Mouse (Mus musculus) adrenal gland, postnatal 4 days (tissue): Measurements from ENCODE around the gene Clasp1. TPM values are rescaled to one million over a fixed set of nuclear protein-coding genes. Genes with fewer than 3 reads are reported as not detected.

Experiments used
- DNase-seq, 2 experiments: peaks; one replicate each; pipeline ENCODE4 v3.0.0; 2021 to 2022; ENCODE audit warnings: low spot score in 2 of 2, mixed read lengths in 2 of 2
- long read RNA-seq, 2 experiments: library from polyadenylated mRNA; stranded (forward); transcript quantifications; one replicate each; pipeline ENCODE4 v2.0.0; 2021
- total RNA-seq, 2 experiments: library from RNA; stranded (reverse); gene quantifications; 2 replicates each; pipeline ENCODE4 v1.2.3; 2021

Clasp1 gene
- total RNA-seq = 10 to 100 TPM; 61.6 to 74.2 TPM
- long read RNA-seq, experiment 1, full-length matches to known transcripts = 1 of 1 reads
- long read RNA-seq, experiment 1, partial matches to known transcripts = 0 of 1 reads
- long read RNA-seq, experiment 1, other reads (novel, unspliced or antisense) = 0 of 1 reads
- long read RNA-seq, experiment 2, full-length matches to known transcripts = 4 of 9 reads
- long read RNA-seq, experiment 2, partial matches to known transcripts = 4 of 9 reads
- long read RNA-seq, experiment 2, other reads (novel, unspliced or antisense) = 1 of 9 reads

- DNase-seq = peak; percentile 83 to 86
Measured at GRCm38 (mm10) chr1:118388757-118389453, at the start of gene Clasp1. Gene Clasp1 (plus strand): TSS chr1:118389058.

GRCm38 (mm10) chr1:118343649-118344435, 45.0 kb upstream of the Clasp1 start:
- no peak for DNase-seq

- no peak for DNase-seq
Measured at GRCm38 (mm10) chr1:118349922-118350321, 38.9 kb upstream of the Clasp1 start.

- no peak for DNase-seq
Measured at GRCm38 (mm10) chr1:118359071-118359761, 29.6 kb upstream of the Clasp1 start.

- DNase-seq = no peak
Measured at GRCm38 (mm10) chr1:118367970-118368369, 20.9 kb upstream of the Clasp1 start.

GRCm38 (mm10) chr1:118368721-118369461, 20.0 kb upstream of the Clasp1 start:
- no peak for DNase-seq

- DNase-seq = no peak
Measured at GRCm38 (mm10) chr1:118377784-118378183, 11.1 kb upstream of the Clasp1 start.

- no peak for DNase-seq
Measured at GRCm38 (mm10) chr1:118380105-118380786, 8.6 kb upstream of the Clasp1 start.

- peak; percentile 37 to 49 for DNase-seq
Measured at GRCm38 (mm10) chr1:118388127-118388756, 616 bp upstream of the Clasp1 start.

- DNase-seq = peak in 1 of 2 experiments; percentile 30
Measured at GRCm38 (mm10) chr1:118389454-118390265, 802 bp downstream of the Clasp1 start.

- DNase-seq = no peak
Measured at GRCm38 (mm10) chr1:118390266-118390660, 1.4 kb downstream of the Clasp1 start.

- DNase-seq = no peak
Measured at GRCm38 (mm10) chr1:118390871-118391387, 2.1 kb downstream of the Clasp1 start.

- no peak for DNase-seq
Measured at GRCm38 (mm10) chr1:118392246-118392645, 3.4 kb downstream of the Clasp1 start.

- no peak for DNase-seq
Measured at GRCm38 (mm10) chr1:118393916-118394315, 5.1 kb downstream of the Clasp1 start.

GRCm38 (mm10) chr1:118397866-118398265, 9.0 kb downstream of the Clasp1 start:
- DNase-seq = no peak

GRCm38 (mm10) chr1:118398567-118398966, 9.7 kb downstream of the Clasp1 start:
- no peak for DNase-seq

GRCm38 (mm10) chr1:118399625-118400310, 10.9 kb downstream of the Clasp1 start:
- DNase-seq = no peak

- DNase-seq = no peak
Measured at GRCm38 (mm10) chr1:118401991-118402390, 13.1 kb downstream of the Clasp1 start.
